ENCODE assay signal across 21 mouse cellular contexts in the genomic region with DNA sequence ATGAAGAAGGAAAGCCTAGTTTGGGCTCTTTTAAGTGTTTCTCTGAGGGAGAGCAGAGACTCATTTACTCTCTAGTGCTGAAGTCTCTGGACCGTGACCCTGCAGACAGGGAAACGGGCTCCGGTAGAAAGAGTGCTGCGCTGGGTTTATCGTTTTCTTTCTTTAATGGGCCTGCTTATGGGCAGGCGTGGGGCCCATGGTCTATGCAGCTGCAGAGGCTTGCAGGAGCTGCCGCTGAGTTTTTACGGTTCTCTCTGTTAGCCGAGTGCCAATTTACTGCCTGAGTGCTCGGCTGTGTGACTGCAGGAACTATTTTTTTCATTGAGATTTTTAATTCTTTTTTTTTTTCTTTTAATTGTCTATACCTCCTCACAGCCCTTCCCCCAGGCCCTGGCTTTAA. TPM values are rescaled to one million over a fixed set of nuclear protein-coding genes. Genes with fewer than 3 reads are reported as not detected.
DNase-seq lines count a peak whose midpoint lies in the region; ATAC-seq lines count a peak whose summit lies in the region.
"Had no signal": no experiment of that assay in that cellular context is flagged by ENCODE, and none has a peak within 500 bp of the region (broad histone marks: within the 10 kb centered on the region; RNA-seq: fewer than 3 reads in every experiment).

No protein-coding gene starts in this region.

- no peak for DNase-seq in hindbrain, embryonic 11.5 days (ENCODE audit: low spot score)
- peak; percentile 42 for DNase-seq in midbrain, embryonic 14.5 days
- DNase-seq in heart, postnatal 36 days, result no peak
- DNase-seq in urinary bladder, postnatal 36 days (ENCODE audit: low spot score in 2 of 2), result no peak
- DNase-seq: adrenal gland, postnatal 14 days; cerebellum, adult 18-20 months; cerebellum, postnatal 36 days; gastrocnemius, postnatal 10 days; heart, adult 2 months; kidney, adult 8-10 months; liver; liver, postnatal 0 days; lung, postnatal 14 days; thymus, postnatal 4 days had no signal

- peaks cover 21% of the 10 kb centered on the region for H3K4me1 ChIP-seq in hindbrain, embryonic 12.5 days
- H3K4me1 ChIP-seq in hindbrain, embryonic 11.5 days (replicated peaks; ENCODE audit: control insufficient read depth, insufficient read depth, low read length), result peaks cover 2% of the 10 kb centered on the region
- H3K4me1 ChIP-seq in midbrain, embryonic 14.5 days (ENCODE audit: control insufficient read depth, insufficient read depth, low read length), result peaks cover 16% of the 10 kb centered on the region; the same call in 1 of the 2 replicates
- peaks cover 8% of the 10 kb centered on the region for H3K4me1 ChIP-seq in midbrain, embryonic 15.5 days
- peaks cover 43% of the 10 kb centered on the region for H3K4me1 ChIP-seq in limb, embryonic 12.5 days (replicated peaks)

- 41% methylated on average over 10 of the region's 10 CpGs for WGBS in hindbrain, embryonic 12.5 days
- 65% methylated on average over 10 of the region's 10 CpGs for WGBS in hindbrain, embryonic 11.5 days
- 22% methylated on average over 10 of the region's 10 CpGs for WGBS in midbrain, embryonic 14.5 days
- WGBS in midbrain, embryonic 15.5 days, result 22% methylated on average over 10 of the region's 10 CpGs
- 25% methylated on average over 10 of the region's 10 CpGs for WGBS in limb, embryonic 12.5 days

- no peak overlapping the region for H3K4me3 ChIP-seq in hindbrain, embryonic 12.5 days
- H3K4me3 ChIP-seq in hindbrain, embryonic 11.5 days (ENCODE audit: low read depth, low read length), result no peak overlapping the region
- H3K4me3 ChIP-seq in midbrain, embryonic 14.5 days (replicated peaks; ENCODE audit: low read depth, low read length), result no peak overlapping the region
- H3K4me3 ChIP-seq in midbrain, embryonic 15.5 days, result no peak overlapping the region
- H3K4me3 ChIP-seq in limb, embryonic 12.5 days (replicated peaks), result no peak overlapping the region
- H3K4me3 ChIP-seq: erythroblast, embryonic 14.5 days; heart, adult 2 months had no signal

- H3K9ac ChIP-seq in hindbrain, embryonic 12.5 days, result no peak overlapping the region
- H3K9ac ChIP-seq in hindbrain, embryonic 11.5 days (ENCODE audit: low read depth, low read length), result no peak overlapping the region
- H3K9ac ChIP-seq in midbrain, embryonic 14.5 days (replicated peaks; ENCODE audit: low read length), result no peak overlapping the region
- no peak overlapping the region for H3K9ac ChIP-seq in midbrain, embryonic 15.5 days
- no peak overlapping the region; the same call in 1 of the 2 replicates for H3K9ac ChIP-seq in limb, embryonic 12.5 days (replicated peaks)
- H3K9ac ChIP-seq: liver, postnatal 0 days had no signal

- intact Hi-C loops in heart, postnatal 36 days (cut with DNase I), result no loop called here

- H3K27ac ChIP-seq in hindbrain, embryonic 12.5 days, result peak overlapping the region; percentile 55; the same call in 1 of the 2 replicates
- no peak overlapping the region for H3K27ac ChIP-seq in hindbrain, embryonic 11.5 days (ENCODE audit: low read depth, low read length)
- no peak overlapping the region for H3K27ac ChIP-seq in midbrain, embryonic 14.5 days (replicated peaks; ENCODE audit: low read depth, low read length)
- H3K27ac ChIP-seq in midbrain, embryonic 15.5 days, result no peak overlapping the region
- H3K27ac ChIP-seq in limb, embryonic 12.5 days, result peak overlapping the region; percentile 79
- H3K27ac ChIP-seq: heart, adult 2 months had no signal

- H3K4me2 ChIP-seq in hindbrain, embryonic 12.5 days (replicated peaks), result no peak overlapping the region
- H3K4me2 ChIP-seq in hindbrain, embryonic 11.5 days (replicated peaks; ENCODE audit: low read depth, low read length), result no peak overlapping the region
- H3K4me2 ChIP-seq in midbrain, embryonic 14.5 days (ENCODE audit: low read length), result no peak overlapping the region
- no peak overlapping the region for H3K4me2 ChIP-seq in midbrain, embryonic 15.5 days
- H3K4me2 ChIP-seq in limb, embryonic 12.5 days, result peak overlapping the region; percentile 24

- ATAC-seq in hindbrain, embryonic 12.5 days (ENCODE audit: low FRiP score), result no peak
- ATAC-seq in hindbrain, embryonic 11.5 days (ENCODE audit: low FRiP score), result no peak
- no peak for ATAC-seq in midbrain, embryonic 14.5 days (ENCODE audit: low FRiP score, low TSS enrichment)
- ATAC-seq in midbrain, embryonic 15.5 days (replicated peaks), result no peak
- no peak for ATAC-seq in limb, embryonic 12.5 days (ENCODE audit: insufficient number of reproducible peaks, insufficient read depth, low FRiP score, low TSS enrichment, low read depth)
- ATAC-seq: activated CD4-positive, CD25-positive, alpha-beta regulatory T cell, adult 4 months; liver, postnatal 0 days had no signal

- H3K36me3 ChIP-seq in hindbrain, embryonic 12.5 days, result no peaks in the 10 kb centered on the region
- H3K36me3 ChIP-seq in hindbrain, embryonic 11.5 days (ENCODE audit: control insufficient read depth, insufficient read depth, low read length), result no peaks in the 10 kb centered on the region
- H3K36me3 ChIP-seq in midbrain, embryonic 14.5 days (ENCODE audit: control insufficient read depth, insufficient read depth, low read length), result 0 out of 2 replicates have a peak, but pooled peaks cover 2% of the 10 kb centered on the region
- H3K36me3 ChIP-seq in midbrain, embryonic 15.5 days (replicated peaks), result no peaks in the 10 kb centered on the region
- H3K36me3 ChIP-seq in limb, embryonic 12.5 days, result no peaks in the 10 kb centered on the region

- H3K27me3 ChIP-seq in hindbrain, embryonic 12.5 days, result no peaks in the 10 kb centered on the region
- no peaks in the 10 kb centered on the region for H3K27me3 ChIP-seq in hindbrain, embryonic 11.5 days (ENCODE audit: control insufficient read depth, insufficient read depth, low read length)
- H3K27me3 ChIP-seq in midbrain, embryonic 14.5 days (ENCODE audit: control insufficient read depth, insufficient read depth, low read length), result no peaks in the 10 kb centered on the region
- H3K27me3 ChIP-seq in midbrain, embryonic 15.5 days (replicated peaks), result no peaks in the 10 kb centered on the region
- no peaks in the 10 kb centered on the region for H3K27me3 ChIP-seq in limb, embryonic 12.5 days

- no peaks in the 10 kb centered on the region for H3K9me3 ChIP-seq in hindbrain, embryonic 12.5 days (replicated peaks)
- no peaks in the 10 kb centered on the region for H3K9me3 ChIP-seq in hindbrain, embryonic 11.5 days (ENCODE audit: control insufficient read depth, low read length)
- no peaks in the 10 kb centered on the region for H3K9me3 ChIP-seq in midbrain, embryonic 14.5 days (ENCODE audit: control insufficient read depth, low read length)
- H3K9me3 ChIP-seq in midbrain, embryonic 15.5 days, result no peaks in the 10 kb centered on the region
- H3K9me3 ChIP-seq in limb, embryonic 12.5 days, result no peaks in the 10 kb centered on the region

RNA-seq across cellular contexts. Expression of a gene that starts 55.1 kb away (rescaled TPM):
- polyA plus RNA-seq in hindbrain, embryonic 12.5 days (2016; fragmentation: Nextera tagmentation; extraction: Ambion mirVana), result 2.3 and 2.6 TPM in 2 replicates
- polyA plus RNA-seq in hindbrain, embryonic 11.5 days (2014; fragmentation: Nextera tagmentation; extraction: Ambion mirVana), result 0.82 and 0.84 TPM in 2 replicates
- polyA plus RNA-seq in midbrain, embryonic 14.5 days (2014; fragmentation: Nextera tagmentation; extraction: Ambion mirVana), result 7.6 and 8.4 TPM in 2 replicates
- 9.7 and 11.1 TPM in 2 replicates for polyA plus RNA-seq in midbrain, embryonic 15.5 days (2015; fragmentation: Nextera tagmentation; extraction: Ambion mirVana)
- 0.13 and 0.36 TPM in 2 replicates for polyA plus RNA-seq in limb, embryonic 12.5 days (2016; fragmentation: Nextera tagmentation; extraction: Ambion mirVana)
- total RNA-seq in heart, postnatal 36 days (2021), result under 1 TPM in 1 of 2 experiments, not detected in 1; 0.05 TPM
- total RNA-seq: heart, adult 2 months; megakaryocyte-erythroid progenitor cell, adult 5-6 weeks had no signal
- polyA plus RNA-seq: activated CD4-positive, CD25-positive, alpha-beta regulatory T cell, adult 4 months; C2C12; erythroblast, embryonic 14.5 days; liver, postnatal 0 days had no signal

Comparison
In these comparisons a context has a peak if more than half of its experiments do, and no peak if none do; other contexts are left out.
1. H3K27ac ChIP-seq: peak in hindbrain, embryonic 12.5 days (single experiment) and limb, embryonic 12.5 days (single experiment); none in hindbrain, embryonic 11.5 days (single experiment), midbrain, embryonic 14.5 days (single experiment) and midbrain, embryonic 15.5 days (single experiment).